In the genomic region with DNA sequence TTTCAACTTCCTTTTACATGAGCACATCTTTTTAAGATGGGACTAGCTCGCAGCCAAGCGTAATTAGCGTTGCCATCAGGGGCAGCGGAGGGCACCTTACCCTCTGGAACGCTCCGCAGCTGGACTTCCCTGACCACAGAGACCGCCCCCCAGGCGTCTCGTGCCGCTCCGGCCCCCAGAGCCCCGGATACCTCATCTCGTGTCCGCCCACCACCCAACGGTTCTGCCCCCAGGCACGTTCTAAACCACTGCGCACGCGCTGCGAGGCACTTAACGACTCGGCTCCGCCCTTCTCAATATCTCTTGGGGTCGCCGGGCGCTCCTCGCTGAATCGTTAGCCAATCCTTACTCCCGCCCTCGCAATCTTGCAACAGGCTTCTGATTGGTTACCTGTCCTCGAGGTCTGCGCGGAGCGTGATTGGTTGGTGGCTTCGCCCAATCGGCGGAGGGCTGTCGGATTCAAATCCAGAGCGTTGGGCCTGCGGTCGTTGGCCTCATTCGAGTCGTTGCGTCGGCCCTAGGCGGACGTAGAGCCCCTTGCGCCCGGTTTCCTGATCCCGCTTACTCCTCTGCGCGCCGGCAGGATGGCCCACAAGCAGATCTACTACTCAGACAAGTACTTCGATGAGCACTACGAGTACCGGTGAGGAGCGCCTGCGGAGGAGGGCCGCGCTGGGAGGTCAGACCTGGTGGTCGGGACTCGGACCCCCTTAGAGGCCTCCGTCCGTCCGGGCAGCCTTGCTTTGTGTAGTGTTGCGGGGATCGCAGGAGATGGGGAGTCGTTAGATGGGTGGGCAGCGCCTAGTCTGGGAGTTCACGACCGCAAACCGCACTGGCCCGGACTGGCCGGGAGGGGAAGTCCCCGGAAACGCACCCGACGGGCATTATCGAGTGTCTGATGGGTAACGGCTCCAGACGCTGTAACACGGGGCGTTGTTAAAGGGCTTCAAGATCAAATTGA, we compare ENCODE assay signal across 8 mouse cellular contexts. TPM values are rescaled to one million over a fixed set of nuclear protein-coding genes. Genes with fewer than 3 reads are reported as not detected.
DNase-seq lines count a peak whose midpoint lies in the region; ATAC-seq lines count a peak whose summit lies in the region.

A gene (plus strand): TSS at position 404 of the 961 bp plus-strand sequence.

- DNase-seq in adipocyte (ENCODE audit: low spot score): peak; percentile 96
- DNase-seq in embryo, embryonic 10 days (ENCODE audit: low spot score): peak; percentile 100
- peak; percentile 90 for DNase-seq in gastrocnemius, postnatal 10 days
- peak; percentile 100 for DNase-seq in induced T-regulatory cell, adult 2 months (ENCODE audit: low read depth)
- DNase-seq in left cerebral cortex, adult 9 months (ENCODE audit: low spot score in 2 of 2): peak; percentile 95 to 99
- DNase-seq in right cerebral cortex, postnatal 14 days: peak; percentile 96
- DNase-seq in urinary bladder, postnatal 36 days (ENCODE audit: low spot score in 2 of 2): peak; percentile 90 to 97

- peak; percentile 82 for ATAC-seq in megakaryocyte progenitor cell, adult 5-6 weeks (replicated peaks; ENCODE audit: poor library complexity)

RNA-seq across cellular contexts. Expression of the gene that starts here (rescaled TPM):
- total RNA-seq in gastrocnemius, postnatal 10 days (2021): 10 to 100 TPM; 14.5 to 17.7 TPM
- total RNA-seq in megakaryocyte progenitor cell, adult 5-6 weeks (2015): 499 and 603 TPM in 2 replicates
- total RNA-seq in megakaryocyte progenitor cell, adult 5-6 weeks (2017): 233 and 253 TPM in 2 replicates

Comparison
In these comparisons a context has a peak if more than half of its experiments do, and no peak if none do; other contexts are left out.
1. Peak in every context shown above with its lines: DNase-seq and ATAC-seq.
2. RNA of the gene that starts here (total RNA-seq): 233 to 603 TPM in megakaryocyte progenitor cell, adult 5-6 weeks; 14.5 to 17.7 TPM in gastrocnemius, postnatal 10 days; every median in the first group is over 10 times any median in the second.